Mouse (Mus musculus) midbrain, postnatal 0 days (tissue): Measurements from ENCODE around the gene Ddx39. TPM values are rescaled to one million over a fixed set of nuclear protein-coding genes. Genes with fewer than 3 reads are reported as not detected.

Source experiments
- ATAC-seq: fragments of 200-750 bp; cut with Nextera tagmentation; 2 replicates; pipeline ENCODE4 v1.8.0; 2017; ENCODE audit warnings: moderate number of reproducible peaks, mild to moderate bottlenecking, moderate TSS enrichment, moderate library complexity; ENCODE audit not compliant: low FRiP score
- DNase-seq: peaks from one replicate; pipeline ENCODE4 v3.0.0-alpha.2; 2015; ENCODE audit warnings: low spot score
- H3K27ac ChIP-seq: fragments of 300-500 bp; sonication (generic); 2 replicates; pipeline ENCODE4 v1.5.1; 2014; ENCODE audit warnings: low read depth, mild to moderate bottlenecking, low read length, mixed read lengths
- H3K27me3 ChIP-seq: fragments of 300-500 bp; sonication (generic); 2 replicates; pipeline ENCODE4 v1.6.1; 2014; ENCODE audit warnings: low read length, control low read depth, mixed read lengths; ENCODE audit not compliant: insufficient read depth
- H3K36me3 ChIP-seq: fragments of 300-500 bp; sonication (generic); 2 replicates; pipeline ENCODE4 v1.6.1; 2014; ENCODE audit warnings: low read length, control low read depth, mixed read lengths; ENCODE audit not compliant: insufficient read depth
- H3K4me1 ChIP-seq: fragments of 300-500 bp; sonication (generic); 2 replicates; pipeline ENCODE4 v1.6.1; 2014; ENCODE audit warnings: mild to moderate bottlenecking, control low read depth, antibody characterized with exemption, low read length, mixed read lengths; ENCODE audit not compliant: insufficient read depth
- H3K4me2 ChIP-seq: fragments of 300-500 bp; sonication (generic); 2 replicates; pipeline ENCODE4 v1.6.1; 2014; ENCODE audit warnings: low read depth, mild to moderate bottlenecking, low read length, mixed read lengths; ENCODE audit not compliant: poor library complexity, severe bottlenecking
- H3K4me3 ChIP-seq: fragments of 300-500 bp; sonication (generic); 2 replicates; pipeline ENCODE4 v1.5.1; 2014; ENCODE audit warnings: low read depth, mild to moderate bottlenecking, low read length, moderate library complexity
- H3K9ac ChIP-seq: fragments of 300-500 bp; sonication (generic); replicated peaks from 2 replicates; pipeline ENCODE4 v1.6.1; 2014; ENCODE audit warnings: mild to moderate bottlenecking, low read length, moderate library complexity, mixed read lengths; ENCODE audit not compliant: poor library complexity, severe bottlenecking
- H3K9me3 ChIP-seq: fragments of 300-500 bp; sonication (generic); 2 replicates; pipeline ENCODE4 v1.6.1; 2016; ENCODE audit warnings: low read length, control low read depth
- CTCF ChIP-seq: IDR thresholded peaks from 2 replicates; pipeline ENCODE4 v1.5.1; 2016; ENCODE audit warnings: antibody characterized with exemption, mild to moderate bottlenecking
- WGBS: fragments of 180-500 bp; shearing (Covaris S2); extraction: QIAGEN DNeasy Blood & Tissue Kit; methylation state at CpG from one replicate; pipeline ENCODE4 v1.1.7; 2014; 5-methylcytosine and 5-hydroxymethylcytosine counted together
- polyA plus RNA-seq: library from polyadenylated mRNA; unstranded; fragments of >200 nt; fragmentation: Nextera tagmentation; extraction: Ambion mirVana; gene quantifications from 2 replicates; pipeline ENCODE4 v1.2.1, GENCODE M21; 2015
- total RNA-seq: library from RNA; depleted of rRNA; stranded (reverse); fragments of >200 nt; gene quantifications from 2 replicates; pipeline ENCODE4 v1.2.3, GENCODE M21; 2014; rRNA removed

The Ddx39 gene
- total RNA-seq (38.1 and 47.3 TPM in 2 replicates), polyA plus RNA-seq (68.2 and 76.6 TPM in 2 replicates)

- Histone ChIP-seq H3K4me1 (no peaks in the 10 kb centered on the region), H3K27me3 (no peaks in the 10 kb centered on the region), H3K27ac (peak within 1 kb of the TSS; percentile 94), H3K4me2 (peak within 1 kb of the TSS; percentile 92), H3K9me3 (no peaks in the 10 kb centered on the region), H3K4me3 (peak within 1 kb of the TSS; percentile 70), H3K36me3 (peaks cover 6% of the 10 kb centered on the region; the same call in 1 of the 2 replicates), H3K9ac (peak within 1 kb of the TSS; percentile 77)
- DNase-seq (peak; percentile 99), ATAC-seq (peak; percentile 99)
- TF ChIP-seq CTCF = no peak
- WGBS = under 1% methylated on average over 61 of the region's 63 CpGs
Observed at GRCm38 (mm10) chr8:83715031-83715690, at the start of gene Ddx39. Gene Ddx39 (plus strand): TSS chr8:83715177.

GRCm38 (mm10) chr8:83665969-83666865 is 48.8 kb upstream of the Ddx39 start, which contains the start of gene Ptger1:
Gene Ptger1 (plus strand): TSS chr8:83666678.
- no peak for TF ChIP-seq CTCF
- Histone ChIP-seq H3K4me2 (no peak within 1 kb of the TSS), H3K36me3 (peaks cover 24% of the 10 kb centered on the region), H3K4me1 (peaks cover 10% of the 10 kb centered on the region), H3K27me3 (no peaks in the 10 kb centered on the region; the same call in 1 of the 2 replicates), H3K9me3 (no peaks in the 10 kb centered on the region), H3K27ac (0 out of 2 replicates have a peak within 1 kb of the TSS, but pooled peaks have one; percentile 26), H3K4me3 (no peak within 1 kb of the TSS), H3K9ac (no peak within 1 kb of the TSS)
- no peak for ATAC-seq
- 38% methylated on average over 14 of the region's 14 CpGs for WGBS
- DNase-seq = peak; percentile 44

- H3K4me1 ChIP-seq = peaks cover 10% of the 10 kb centered on the region
- no peak overlapping the region for H3K4me3 ChIP-seq
- no peaks in the 10 kb centered on the region; the same call in 1 of the 2 replicates for H3K27me3 ChIP-seq
- DNase-seq (no peak), ATAC-seq (no peak)
- 82% methylated on average over 3 of the region's 3 CpGs for WGBS
- peaks cover 30% of the 10 kb centered on the region for H3K36me3 ChIP-seq
- H3K9me3 ChIP-seq = no peaks in the 10 kb centered on the region
- no peak overlapping the region for H3K9ac ChIP-seq
- TF ChIP-seq CTCF = no peak
- 0 out of 2 replicates have a peak overlapping the region, but pooled peaks have one; percentile 26 for H3K27ac ChIP-seq
- no peak overlapping the region for H3K4me2 ChIP-seq
Observed at GRCm38 (mm10) chr8:83666866-83667234, 48.1 kb upstream of the Ddx39 start.

- no peak for TF ChIP-seq CTCF
- H3K4me1 ChIP-seq = peaks cover 10% of the 10 kb centered on the region
- peak overlapping the region; percentile 22; the same call in 1 of the 2 replicates for H3K4me3 ChIP-seq
- WGBS = 84% methylated on average over 10 of the region's 10 CpGs
- H3K27me3 ChIP-seq = no peaks in the 10 kb centered on the region; the same call in 1 of the 2 replicates
- no peak overlapping the region for H3K9ac ChIP-seq
- no peaks in the 10 kb centered on the region for H3K9me3 ChIP-seq
- peaks cover 36% of the 10 kb centered on the region for H3K36me3 ChIP-seq
- H3K27ac ChIP-seq = 0 out of 2 replicates have a peak overlapping the region, but pooled peaks have one; percentile 62
- no peak for ATAC-seq
- no peak for DNase-seq
- H3K4me2 ChIP-seq = peak overlapping the region; percentile 48; the same call in 1 of the 2 replicates
Observed at GRCm38 (mm10) chr8:83667526-83667925, 47.5 kb upstream of the Ddx39 start.

- Histone ChIP-seq H3K36me3 (peaks cover 44% of the 10 kb centered on the region), H3K9me3 (no peaks in the 10 kb centered on the region)
- 20% methylated on average over 79 of the region's 80 CpGs for WGBS
Observed at GRCm38 (mm10) chr8:83668010-83668916, 46.7 kb upstream of the Ddx39 start.

More at GRCm38 (mm10) chr8:83668010-83668916, 46.7 kb upstream of the Ddx39 start:
- peak overlapping the region; percentile 62 for H3K27ac ChIP-seq
- peak; percentile 90 for TF ChIP-seq CTCF
- ATAC-seq = peak; percentile 62
- peaks cover 10% of the 10 kb centered on the region for H3K4me1 ChIP-seq
- peak overlapping the region; percentile 48 for H3K9ac ChIP-seq
- H3K27me3 ChIP-seq = no peaks in the 10 kb centered on the region; the same call in 1 of the 2 replicates
- H3K4me2 ChIP-seq = peak overlapping the region; percentile 48
- peak overlapping the region; percentile 22 for H3K4me3 ChIP-seq
- DNase-seq = peak; percentile 83
